ENCODE assay signal across 16 mouse cellular contexts in genomic region chr13:106281181-106281580, GRCm38 (mm10).
DNase-seq lines count a peak whose midpoint lies in the region; ATAC-seq and TF ChIP-seq lines count a peak whose summit lies in the region.
"Had no signal": no experiment of that assay in that cellular context is flagged by ENCODE, and none has a peak within 500 bp of the region (broad histone marks: within the 10 kb centered on the region; RNA-seq: fewer than 3 reads in every experiment).

No protein-coding gene starts in this region.

- no peak overlapping the region for H3K9ac ChIP-seq in forebrain, embryonic 15.5 days (replicated peaks)
- H3K9ac ChIP-seq: heart, embryonic 13.5 days; intestine, embryonic 15.5 days had no signal

- no peaks in the 10 kb centered on the region for H3K36me3 ChIP-seq in forebrain, embryonic 15.5 days
- H3K36me3 ChIP-seq: heart, embryonic 13.5 days; intestine, embryonic 15.5 days had no signal

- intact Hi-C loops in gastrocnemius, adult 2 months (cut with DNase I): no loop called here
- intact Hi-C loops in left cerebral cortex, postnatal 14 days (cut with DNase I): loop anchor here (5.0 kb wide), 1 partner anchor 839 kb away; the partner anchor contains the start of gene Htr1a

- no peak for DNase-seq in frontal cortex, postnatal 36 days (ENCODE audit: low spot score in 2 of 2)
- DNase-seq in layer of hippocampus, adult 2 months (ENCODE audit: low spot score in 2 of 2): no peak
- DNase-seq in layer of hippocampus, adult 11-12 months (ENCODE audit: low spot score): no peak
- DNase-seq in R1 (ENCODE audit: low read depth, low spot score): peak; percentile 6
- no peak for DNase-seq in gastrocnemius, adult 2 months
- DNase-seq in left cerebral cortex, postnatal 14 days (ENCODE audit: low spot score in 2 of 2): no peak
- DNase-seq: adrenal gland, postnatal 14 days; B cell, adult 2 months; cerebellum, adult 2 months; heart, postnatal 4 days; spleen, adult 18-20 months had no signal

- ATAC-seq in frontal cortex, adult (ENCODE audit: low TSS enrichment): peak; percentile 73
- 0 out of 2 replicates have a peak, but pooled peaks have one; percentile 51 for ATAC-seq in forebrain, embryonic 15.5 days (replicated peaks)
- ATAC-seq: activated CD4-positive, CD25-positive, alpha-beta regulatory T cell, adult 4 months; intestine, embryonic 15.5 days had no signal

- peak overlapping the region; percentile 66 for H3K27ac ChIP-seq in layer of hippocampus, adult 2 months
- no peak overlapping the region for H3K27ac ChIP-seq in forebrain, embryonic 15.5 days (replicated peaks)
- no peak overlapping the region for H3K27ac ChIP-seq in gastrocnemius, adult 2 months
- H3K27ac ChIP-seq: heart, embryonic 13.5 days; intestine, embryonic 15.5 days had no signal

- H3K4me2 ChIP-seq in forebrain, embryonic 15.5 days (replicated peaks): no peak overlapping the region
- H3K4me2 ChIP-seq: heart, embryonic 13.5 days; intestine, embryonic 15.5 days had no signal

- TF ChIP-seq CTCF in layer of hippocampus, adult 2 months (conservative IDR thresholded peaks at IDR 0.05): peak; percentile 68
- no peak for TF ChIP-seq CTCF in gastrocnemius, adult 2 months (IDR thresholded peaks at IDR 0.05)

- 27% methylated on average over 3 of the region's 3 CpGs for WGBS in forebrain, embryonic 15.5 days

- H3K9me3 ChIP-seq in forebrain, embryonic 15.5 days: no peaks in the 10 kb centered on the region
- H3K9me3 ChIP-seq: heart, embryonic 13.5 days; intestine, embryonic 15.5 days had no signal

- H3K4me1 ChIP-seq in forebrain, embryonic 15.5 days: no peaks in the 10 kb centered on the region
- H3K4me1 ChIP-seq: heart, embryonic 13.5 days; intestine, embryonic 15.5 days had no signal

- no peak overlapping the region for H3K4me3 ChIP-seq in layer of hippocampus, adult 2 months
- no peak overlapping the region for H3K4me3 ChIP-seq in forebrain, embryonic 15.5 days
- H3K4me3 ChIP-seq in gastrocnemius, adult 2 months: no peak overlapping the region
- H3K4me3 ChIP-seq: heart, embryonic 13.5 days; intestine, embryonic 15.5 days had no signal

- no peaks in the 10 kb centered on the region for H3K27me3 ChIP-seq in forebrain, embryonic 15.5 days
- H3K27me3 ChIP-seq: heart, embryonic 13.5 days; intestine, embryonic 15.5 days had no signal
